Mouse (Mus musculus) ovary, postnatal 10 days (tissue): ENCODE results near the gene Ptges.

Experiments used
- DNase-seq: peaks from one replicate; pipeline ENCODE4 v3.0.0; 2022; ENCODE audit warnings: low spot score

Ptges gene

DNA sequence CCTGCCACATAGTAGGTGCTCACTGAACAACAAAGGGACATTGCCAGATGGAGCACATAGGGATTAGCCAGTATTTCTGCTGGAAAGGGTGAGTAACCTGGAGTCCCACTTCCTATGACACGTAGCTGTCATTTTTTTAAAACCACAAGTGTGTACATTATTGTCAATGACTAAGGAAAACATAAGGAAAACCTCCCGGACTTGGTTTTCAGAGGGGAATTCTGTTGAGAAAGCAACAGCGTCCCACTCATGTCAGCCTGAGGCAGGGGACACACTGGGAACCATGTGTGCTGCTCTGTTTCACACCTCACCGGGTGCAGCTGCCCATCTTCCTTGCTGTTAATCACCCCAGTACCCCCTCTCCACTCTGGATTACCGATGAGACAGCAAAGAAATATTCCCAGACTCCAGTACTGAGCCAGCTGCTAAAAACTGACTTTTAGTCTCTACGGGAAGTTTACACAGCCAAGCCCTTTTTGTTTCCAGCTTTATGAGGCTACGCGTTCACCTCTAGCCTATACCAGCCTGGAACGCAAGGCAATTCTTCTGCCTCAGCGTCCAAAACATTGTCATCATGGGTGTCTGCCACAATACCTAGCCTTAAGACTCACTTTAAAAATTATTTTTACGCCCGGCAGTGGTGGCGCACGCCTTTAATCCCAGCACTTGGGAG lies 30.1 kb downstream of the Ptges start:
- no peak for DNase-seq

DNA sequence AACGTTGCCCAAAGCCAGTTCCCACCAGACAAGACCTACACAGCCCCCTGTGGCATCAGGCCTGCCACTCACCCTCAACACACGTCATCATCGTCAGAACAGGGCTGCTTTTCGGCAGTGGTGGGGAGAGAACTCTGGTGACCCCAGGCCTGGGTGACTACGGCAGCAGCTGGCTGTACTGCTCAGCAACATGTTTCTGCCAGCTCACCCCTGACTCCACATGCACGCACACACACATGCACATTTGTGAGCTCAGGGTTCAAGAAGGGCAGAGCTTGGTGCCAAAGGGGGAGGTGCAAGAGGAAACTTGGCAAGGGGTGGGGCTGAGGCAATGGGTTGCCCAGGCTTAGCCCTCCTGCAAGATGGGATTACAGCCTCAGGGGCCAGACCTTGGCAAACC lies 32.4 kb downstream of the Ptges start:
- DNase-seq: no peak

DNA sequence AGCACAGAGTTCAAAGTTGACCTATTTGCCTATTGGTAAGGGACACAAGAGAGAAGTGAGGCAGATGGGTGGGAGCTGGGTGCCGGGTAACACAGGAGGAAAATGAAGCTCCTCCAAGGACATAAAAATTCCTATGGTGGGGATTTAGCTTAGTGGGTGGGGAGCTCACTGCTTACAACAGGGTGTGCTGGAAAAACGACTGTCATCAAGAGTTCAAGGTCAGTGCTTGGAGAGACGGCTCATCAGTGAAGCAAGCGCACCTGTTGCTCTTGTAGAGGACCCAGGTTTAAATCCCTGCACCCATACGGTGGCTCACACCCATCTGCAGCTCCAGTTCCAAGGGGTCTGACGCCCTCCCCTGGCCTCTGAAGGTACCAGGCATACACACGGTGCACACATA lies 35.7 kb downstream of the Ptges start:
- no peak for DNase-seq

DNA sequence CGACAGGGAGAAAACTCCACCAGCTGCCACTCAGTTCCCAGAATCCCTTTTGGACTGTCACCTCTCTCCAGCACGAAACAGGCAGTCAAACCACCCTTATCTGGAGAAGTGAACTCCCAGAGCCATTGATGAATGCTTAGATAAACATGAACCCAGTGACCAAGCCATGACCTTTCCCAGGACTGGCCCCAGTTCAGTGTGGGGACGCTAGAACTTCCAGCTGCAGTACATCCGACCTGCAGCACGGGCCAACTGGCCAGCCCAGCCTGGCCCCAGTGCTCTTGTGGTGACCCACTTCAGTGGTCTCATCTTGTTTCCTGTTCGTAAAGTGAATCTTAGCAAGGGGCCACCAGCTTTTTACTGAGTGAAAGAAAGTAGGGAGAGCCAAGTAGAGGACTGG lies 36.3 kb downstream of the Ptges start:
- no peak for DNase-seq

DNA sequence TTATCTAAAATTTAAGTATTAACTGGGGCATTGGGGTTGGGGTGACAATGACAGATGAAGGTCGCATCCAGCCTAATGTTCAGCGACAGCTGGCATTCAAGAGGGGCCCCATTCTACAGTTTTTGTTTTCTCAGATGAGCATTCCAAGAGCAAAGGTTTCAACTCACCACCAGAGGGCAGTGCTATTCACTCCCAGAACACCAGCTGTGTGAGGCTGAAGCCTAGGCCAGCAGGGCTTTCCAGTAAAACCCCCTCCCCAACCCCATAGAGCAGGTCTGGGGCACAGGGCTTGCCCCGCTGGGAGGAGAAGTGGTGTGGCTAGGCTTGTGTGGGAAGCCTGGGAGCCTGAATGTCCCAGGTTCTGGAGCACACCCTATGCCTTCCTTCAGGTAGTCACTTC lies 38.7 kb downstream of the Ptges start:
- DNase-seq: no peak

DNA sequence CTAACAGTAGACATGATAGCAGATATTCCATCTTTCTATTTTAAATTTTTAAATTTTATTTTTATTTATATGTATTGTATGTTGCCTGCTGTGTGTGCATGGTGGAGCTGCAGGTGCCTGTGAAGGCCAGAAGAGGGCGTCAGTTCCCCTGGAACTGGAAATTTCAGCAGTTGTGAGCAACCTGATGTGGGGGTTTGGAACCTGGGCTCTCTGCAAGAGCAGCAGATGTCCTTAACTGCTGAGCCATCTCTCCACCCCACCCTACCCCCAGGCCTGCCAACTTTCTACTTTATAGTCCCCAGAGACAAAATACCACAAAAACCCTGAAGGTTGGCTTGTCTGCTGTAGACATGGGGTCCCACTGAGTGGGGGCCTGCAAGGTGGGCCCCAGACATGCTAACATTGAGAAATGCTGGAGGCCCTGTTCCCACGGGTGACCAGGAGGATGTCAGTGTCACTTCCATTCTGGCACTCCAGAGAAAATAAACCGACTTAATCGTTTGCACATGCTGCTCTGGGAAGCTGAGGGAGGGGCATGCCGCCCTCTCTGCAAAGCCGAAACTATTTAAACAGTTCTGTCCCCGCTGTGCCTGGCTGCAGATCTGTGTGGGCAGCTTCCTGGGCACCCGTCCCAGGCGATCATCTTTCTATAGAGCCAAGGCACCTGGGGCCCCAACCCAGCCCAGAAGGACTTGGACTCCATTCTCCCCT lies 44.1 kb downstream of the Ptges start:
- no peak for DNase-seq

DNA sequence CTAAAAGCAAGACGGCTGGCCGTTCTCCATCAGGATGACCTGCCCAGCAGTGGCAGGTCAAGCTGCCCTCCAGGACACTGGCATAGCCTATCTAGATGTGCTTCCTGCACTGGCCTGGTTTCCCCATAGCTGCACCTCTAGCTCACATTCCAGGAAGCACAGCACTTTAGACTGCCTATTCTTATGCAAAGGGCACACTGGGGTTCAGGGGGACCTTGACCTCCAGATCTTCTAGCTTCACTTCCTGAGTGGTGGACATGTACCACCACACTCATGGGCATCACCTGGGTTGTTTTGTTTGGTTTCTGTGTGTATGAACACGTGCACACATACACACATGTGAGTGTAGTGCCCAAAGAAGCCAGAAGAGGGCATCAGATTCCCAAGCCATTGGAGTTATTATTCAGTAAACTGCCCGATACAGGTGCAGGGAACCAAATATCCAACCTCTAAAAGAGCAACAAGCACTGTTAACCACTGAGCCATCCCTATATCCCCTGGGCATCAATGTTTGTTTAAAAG lies 44.8 kb downstream of the Ptges start:
- no peak for DNase-seq

DNA sequence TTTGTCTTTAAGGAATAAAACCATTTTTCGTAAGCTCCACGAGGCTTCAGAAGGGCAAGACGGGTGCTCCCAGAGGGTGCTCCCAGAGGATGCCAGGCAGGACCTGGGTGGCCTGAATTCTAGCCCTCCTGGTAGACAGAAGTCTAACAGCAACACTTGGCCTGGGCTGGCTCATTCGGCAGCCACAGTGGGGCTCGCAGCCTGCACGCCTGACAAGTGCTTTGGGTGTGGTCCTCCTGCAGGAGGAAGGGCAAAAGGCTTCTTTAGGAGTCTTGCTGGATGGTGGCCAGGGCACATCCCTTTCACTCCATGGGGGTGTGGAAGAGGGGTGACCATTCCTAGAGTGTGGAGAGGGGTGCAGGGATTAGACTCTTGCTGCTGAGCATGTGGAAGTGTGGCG lies 48.4 kb downstream of the Ptges start:
- DNase-seq: no peak

DNA sequence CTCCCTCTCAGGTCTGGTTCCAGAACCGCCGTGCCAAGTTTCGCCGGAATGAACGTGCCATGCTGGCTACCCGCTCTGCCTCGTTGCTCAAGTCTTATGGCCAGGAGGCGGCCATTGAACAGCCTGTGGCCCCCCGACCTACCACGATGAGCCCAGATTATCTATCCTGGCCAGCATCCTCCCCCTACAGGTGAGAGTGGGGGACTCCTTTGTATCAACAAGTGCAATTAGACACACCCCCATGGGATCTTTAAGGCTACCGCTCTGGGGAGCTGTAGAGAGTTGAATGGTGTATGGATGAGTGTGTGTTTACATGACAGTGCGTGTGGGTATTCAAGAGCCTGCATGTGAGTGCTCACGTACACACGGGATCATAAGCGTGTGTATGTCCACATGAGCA lies 50.2 kb downstream of the Ptges start:
- no peak for DNase-seq

DNA sequence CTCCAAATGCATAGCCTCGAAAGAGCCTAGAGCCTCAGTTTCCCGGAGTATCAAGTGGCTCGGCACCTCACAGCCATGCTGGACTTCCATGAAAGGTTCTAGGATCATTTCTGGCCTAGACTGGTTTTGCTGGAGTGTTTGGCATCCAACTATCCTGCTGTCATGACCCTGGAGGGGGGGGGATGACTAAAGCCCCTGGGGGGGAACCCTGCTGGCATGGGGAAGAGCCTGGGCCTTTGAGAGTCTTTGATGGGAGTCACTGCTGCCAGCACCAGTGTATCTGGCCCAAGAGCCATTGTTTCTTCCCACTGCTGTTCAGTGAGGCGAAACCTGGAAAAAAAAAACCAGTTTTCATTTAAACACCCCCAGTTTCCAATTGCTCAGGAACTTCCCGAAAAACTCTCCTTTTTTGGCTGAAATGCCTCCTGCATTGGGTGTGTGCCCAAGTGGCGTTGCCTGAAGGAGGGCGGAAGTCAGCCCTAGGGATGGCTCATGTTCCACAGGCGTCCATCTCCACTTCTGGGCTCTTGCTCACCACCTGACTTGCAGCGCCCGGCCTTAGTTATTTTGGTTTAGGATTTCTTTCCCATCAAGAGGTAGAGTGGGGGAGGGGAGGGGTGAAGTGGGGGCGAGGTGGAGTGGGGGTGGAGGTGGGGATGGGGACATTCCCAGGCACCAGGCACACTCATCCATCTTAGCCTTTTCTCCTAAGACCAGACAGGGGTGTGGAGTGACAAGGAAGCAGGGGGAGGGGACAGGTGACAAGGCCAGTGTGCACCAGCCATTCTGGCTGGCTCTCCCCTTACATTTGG lies 53.8 kb downstream of the Ptges start:
- no peak for DNase-seq

DNA sequence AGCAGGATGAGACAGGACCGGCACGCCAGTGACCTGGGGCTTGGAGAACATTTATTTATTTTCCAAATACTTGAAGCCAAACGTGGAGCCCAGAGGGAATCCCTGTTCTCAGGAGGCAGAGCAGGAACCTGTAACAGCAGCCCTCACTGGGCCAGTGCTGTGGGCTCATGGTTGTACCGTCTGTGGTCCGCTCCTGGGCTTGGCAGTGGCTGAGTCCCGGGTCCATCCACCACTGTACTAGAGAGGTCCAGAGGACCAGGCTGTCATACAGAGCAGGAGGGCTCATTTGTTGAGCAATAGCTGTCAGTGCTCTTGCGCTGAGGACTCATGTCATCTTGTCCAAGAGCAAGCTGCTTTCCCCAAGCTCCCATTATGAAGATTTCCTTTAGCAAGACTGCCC lies 54.6 kb downstream of the Ptges start:
- no peak for DNase-seq

DNA sequence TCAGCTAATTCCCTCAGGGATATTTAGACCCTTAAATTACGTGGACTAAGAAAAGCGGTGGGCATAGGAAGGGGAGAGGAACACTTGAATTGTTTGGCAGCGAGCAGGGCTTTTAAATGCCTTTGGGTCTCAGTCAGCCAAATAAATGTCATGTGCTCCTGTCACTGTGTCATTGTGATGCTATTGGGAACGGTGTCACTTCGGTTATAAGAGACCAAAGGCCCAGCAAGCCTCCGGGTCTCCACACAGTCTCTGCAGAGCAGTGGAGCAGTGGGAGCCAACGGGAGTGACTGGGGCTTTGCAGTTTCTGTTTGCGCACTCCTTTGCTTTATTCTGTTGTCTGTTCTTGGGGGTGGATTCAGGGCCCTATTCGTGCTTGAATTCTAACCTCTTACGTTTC lies 55.2 kb downstream of the Ptges start:
- no peak for DNase-seq

DNA sequence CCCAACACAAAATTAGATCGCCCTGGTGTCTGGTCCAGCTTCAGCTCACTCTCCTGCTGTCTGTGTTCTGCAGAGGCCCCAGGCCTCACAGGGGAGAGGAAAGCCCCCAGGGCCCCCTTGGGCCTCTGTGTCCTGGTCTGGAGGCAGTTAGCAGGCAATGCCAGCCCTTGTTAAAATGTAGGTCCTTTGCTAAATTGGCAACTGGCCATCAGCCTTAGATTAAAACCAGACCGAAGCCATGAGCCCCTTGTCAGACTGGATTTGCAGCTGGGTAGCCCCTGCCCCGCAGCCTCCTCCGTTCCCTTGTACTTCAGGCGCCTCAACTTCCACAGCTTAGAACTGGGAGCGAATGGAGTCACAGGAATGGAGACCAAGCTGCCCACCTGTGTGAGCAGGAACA lies 57.0 kb downstream of the Ptges start:
- DNase-seq: no peak

DNA sequence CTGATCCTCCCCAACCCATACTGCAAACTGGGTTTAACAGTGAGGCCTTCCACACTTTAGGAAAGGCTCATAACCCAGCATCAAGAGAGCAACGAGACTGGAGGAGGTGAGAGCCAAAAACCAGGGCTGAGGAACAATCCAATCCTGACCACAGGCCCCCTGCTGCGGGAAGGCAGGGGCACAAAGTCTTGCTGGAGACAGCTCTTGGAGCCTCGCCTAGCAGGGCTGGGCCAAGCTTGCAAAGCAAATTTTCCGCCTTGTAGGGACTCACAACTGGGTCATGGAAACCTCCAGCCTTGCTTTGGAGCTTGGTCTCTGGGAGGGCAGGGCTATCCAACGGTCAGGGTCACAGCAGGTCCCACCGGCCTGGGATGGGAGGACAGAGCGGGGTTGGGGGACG lies 58.8 kb downstream of the Ptges start:
- DNase-seq: no peak

DNA sequence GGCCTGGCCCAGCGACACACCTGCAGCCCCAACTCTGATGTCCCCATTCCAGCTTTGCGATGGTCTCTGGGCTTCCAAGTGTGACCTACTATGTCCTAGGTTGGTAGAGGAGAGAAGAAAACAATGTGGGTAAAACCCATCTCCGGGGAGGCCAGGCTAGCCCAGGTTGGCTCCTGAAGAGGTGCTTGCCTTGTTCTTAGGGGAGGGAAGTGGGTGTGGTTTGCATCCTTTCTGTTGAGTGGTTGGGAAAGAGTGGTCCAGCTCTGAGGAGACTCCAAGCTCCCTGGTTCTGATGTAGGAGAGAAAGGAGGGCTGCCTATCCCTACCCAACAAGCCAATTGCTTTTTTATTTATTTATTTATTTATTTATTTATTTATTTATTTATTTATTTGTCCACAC lies 64.2 kb downstream of the Ptges start:
- DNase-seq: no peak

DNA sequence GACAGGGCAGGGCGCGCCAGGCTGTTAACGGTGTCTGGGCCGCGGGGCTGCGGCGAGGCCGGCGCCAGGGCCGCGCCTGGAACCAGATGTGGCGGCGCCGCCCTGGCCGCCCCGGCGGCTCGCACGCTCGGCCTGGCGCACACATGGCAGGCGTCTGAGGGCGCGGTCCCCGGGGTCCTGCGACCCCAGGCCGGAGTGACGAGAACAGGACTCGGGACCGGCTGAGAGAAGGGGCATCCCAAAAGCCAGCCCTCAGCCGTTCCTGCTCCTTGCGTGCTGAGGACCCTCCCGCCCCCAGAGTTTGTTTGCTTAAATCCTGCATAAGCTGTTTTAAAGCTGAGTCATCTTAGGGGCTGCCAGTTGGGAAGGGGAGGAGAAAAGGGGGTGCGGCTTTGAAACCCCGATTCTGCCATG lies 64.7 kb downstream of the Ptges start:
- DNase-seq: no peak

DNA sequence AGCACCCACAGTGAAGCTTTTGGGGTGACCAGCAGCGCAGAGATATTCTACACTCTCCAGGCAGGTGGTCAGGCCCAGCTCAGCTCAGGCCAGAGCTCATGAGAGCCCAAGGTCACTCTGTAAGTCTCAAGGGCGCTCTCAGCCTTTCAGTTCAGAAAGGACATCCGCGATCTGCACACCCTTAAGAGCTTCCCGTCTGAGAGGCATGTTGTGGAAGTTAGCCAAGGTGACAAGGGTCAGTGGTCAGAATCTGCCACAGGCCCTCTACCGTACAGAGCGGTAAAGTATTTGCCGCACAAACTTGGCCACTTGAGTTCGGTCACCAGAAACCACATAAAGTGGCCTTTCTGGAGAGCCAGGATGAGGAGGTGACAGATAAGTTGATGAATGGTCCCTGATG lies 66.1 kb downstream of the Ptges start:
- DNase-seq: no peak

DNA sequence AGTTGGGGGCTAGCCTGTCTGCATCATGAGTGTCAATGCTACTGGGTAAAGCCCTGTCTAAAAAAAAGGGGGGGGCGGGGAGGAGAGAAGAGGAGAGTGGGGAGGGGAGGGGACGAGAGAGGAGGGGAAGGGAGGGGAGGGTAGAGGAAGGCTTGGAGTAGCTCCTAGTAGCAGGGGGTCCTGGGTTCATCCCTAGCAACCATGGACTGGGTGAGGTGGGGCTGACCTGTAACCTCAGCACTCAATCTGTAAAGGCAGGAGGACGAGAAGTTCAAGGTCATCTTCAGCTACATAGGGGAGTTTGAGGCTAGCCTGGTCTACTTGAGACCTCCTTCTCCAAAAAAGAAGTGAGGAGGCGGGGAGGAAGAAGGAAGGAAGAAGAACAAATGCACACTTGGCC lies 67.6 kb downstream of the Ptges start:
- DNase-seq: no peak

DNA sequence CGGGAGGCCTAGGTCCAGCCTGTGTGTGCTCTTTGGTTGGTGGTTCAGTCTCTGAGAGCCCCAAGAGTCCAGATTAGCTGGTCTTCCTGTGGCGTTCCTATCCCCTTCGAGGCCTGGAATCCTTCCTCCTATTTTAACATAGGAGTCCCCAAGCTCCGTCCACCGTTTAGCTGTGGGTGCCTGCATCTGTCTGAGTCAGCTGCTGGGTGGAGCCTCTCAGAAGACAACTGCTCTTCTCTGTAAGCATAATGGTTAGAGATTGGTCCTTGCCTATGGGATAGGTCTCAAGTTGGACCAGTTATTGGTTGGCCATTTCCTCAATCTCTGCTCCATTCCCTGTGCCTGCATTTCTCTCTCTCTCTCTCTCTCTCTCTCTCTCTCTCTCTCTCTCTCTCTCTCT lies 69.9 kb downstream of the Ptges start:
- DNase-seq: no peak

DNA sequence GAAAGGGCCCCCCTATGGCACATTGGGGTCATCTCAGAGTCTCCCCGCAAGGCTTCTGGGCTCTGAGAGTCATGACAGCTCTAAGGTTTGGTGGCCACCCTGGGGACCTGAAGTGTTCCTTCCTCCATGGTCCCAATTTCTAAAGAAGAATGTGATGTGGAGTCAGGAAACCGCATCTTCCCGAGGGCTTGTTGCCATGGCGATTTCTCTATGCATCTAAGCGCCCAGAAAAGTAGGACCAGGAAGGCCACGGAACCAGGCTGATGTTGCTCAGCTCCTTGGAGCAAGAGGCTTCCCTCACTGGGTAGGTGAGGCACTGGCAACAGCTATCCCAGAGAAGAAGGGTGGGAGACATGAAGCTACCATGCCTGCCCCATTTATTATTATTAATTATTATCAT lies 72.6 kb downstream of the Ptges start:
- DNase-seq: no peak

DNA sequence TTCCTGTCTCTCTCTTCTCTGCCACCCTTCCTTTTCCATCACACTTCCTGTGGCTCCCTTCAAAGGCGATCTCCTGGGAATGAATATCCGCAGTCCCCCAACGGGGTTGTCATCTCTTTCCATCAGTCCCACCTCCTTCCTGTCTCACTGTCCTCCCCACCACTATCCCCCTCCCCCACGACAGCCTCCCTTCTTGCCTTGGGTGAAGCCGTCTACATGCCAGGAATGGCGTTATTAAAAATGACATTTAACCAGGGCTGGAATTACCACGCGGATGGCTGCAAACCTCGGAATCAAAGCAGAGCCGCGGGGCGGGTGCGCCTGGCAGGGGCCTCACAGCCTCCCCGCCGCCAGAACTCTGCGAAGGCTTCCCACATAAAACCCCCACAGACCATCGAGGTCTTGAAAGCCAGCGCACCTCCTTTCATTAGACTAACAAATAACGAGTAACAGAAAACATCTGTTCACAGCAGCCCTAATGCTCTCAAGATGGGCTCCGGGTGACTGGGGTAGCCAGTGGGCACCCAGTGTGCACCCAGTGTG lies 76.8 kb downstream of the Ptges start:
- no peak for DNase-seq

DNA sequence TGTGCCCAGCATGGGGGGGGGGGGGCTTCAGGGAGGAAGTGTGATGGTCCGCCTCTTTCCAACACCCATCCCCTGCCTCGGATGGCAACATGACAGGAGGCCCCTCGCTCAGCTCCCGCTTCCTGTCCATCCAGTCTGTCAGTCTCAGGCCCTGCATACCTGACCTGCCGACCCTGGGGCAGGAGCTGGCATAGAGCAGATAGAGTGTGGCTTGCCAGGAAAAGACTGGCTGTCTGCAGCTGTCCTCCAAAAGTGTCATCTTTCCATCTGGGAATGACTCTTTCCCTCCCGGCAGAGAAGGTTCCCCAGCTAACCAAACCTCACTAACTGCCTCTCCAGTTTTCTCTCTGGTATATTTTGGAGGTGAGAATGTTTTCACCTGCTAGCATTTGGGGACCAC lies 79.1 kb downstream of the Ptges start:
- DNase-seq: no peak

DNA sequence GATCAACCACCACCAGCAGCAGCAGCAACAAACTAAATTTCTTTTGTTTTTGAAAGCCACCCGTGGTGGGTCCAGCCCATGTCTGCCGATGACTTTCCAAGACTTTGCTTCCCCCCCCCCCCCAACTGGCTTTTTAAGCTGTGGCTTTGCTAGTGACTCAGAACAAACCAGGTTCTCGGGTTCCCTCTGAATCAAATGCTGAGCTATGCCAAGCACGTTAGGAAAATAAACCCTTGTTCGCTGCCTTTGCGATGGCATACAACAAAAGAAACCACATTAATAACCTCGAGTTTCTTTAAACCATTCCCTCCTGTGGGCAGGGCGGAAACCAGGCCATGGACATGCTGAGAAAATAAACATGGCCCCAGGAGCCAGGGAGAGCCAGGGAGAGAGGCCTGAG lies 81.5 kb downstream of the Ptges start:
- DNase-seq: no peak
